Mouse (Mus musculus) large intestine, adult 2 months (tissue): ENCODE measurements at regions not wholly inside any gene's neighbourhood (a gene's known extent, or its start where the extent isn't known, plus 50 kb on each side); places are given as distances from the start of the nearest gene placed in this dataset.

Experiments used
- DNase-seq: peaks from one replicate; pipeline ENCODE4 v3.0.0-alpha.2; 2012; ENCODE audit warnings: low read depth, low spot score
- WGBS: fragments of 180-500 bp; shearing (Covaris S2); methylation state at CpG from one replicate; pipeline ENCODE4 v1.1.7; 2018; 5-methylcytosine and 5-hydroxymethylcytosine counted together

DNA sequence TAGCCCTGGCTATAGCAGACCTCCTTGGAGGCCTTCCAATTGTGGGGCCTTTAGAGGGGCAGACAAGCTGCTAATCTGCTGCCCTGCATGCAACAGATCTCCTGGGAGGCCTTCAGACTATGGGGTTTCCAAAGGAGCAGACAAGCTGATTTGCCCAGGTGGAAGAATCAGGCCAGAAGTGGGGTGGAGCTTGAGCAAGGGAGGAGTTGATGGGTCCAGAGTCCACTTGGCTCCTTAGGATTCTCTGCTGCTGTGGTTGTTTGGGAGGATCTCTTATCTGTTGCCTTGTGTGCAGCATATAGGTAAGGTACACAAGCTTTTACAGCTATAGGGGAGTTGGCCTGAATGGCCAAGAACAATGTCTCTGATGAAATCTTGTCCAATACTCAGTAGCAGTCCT is 103.7 kb upstream of the Gm4985 start:
- peak; percentile 29 for DNase-seq

DNA sequence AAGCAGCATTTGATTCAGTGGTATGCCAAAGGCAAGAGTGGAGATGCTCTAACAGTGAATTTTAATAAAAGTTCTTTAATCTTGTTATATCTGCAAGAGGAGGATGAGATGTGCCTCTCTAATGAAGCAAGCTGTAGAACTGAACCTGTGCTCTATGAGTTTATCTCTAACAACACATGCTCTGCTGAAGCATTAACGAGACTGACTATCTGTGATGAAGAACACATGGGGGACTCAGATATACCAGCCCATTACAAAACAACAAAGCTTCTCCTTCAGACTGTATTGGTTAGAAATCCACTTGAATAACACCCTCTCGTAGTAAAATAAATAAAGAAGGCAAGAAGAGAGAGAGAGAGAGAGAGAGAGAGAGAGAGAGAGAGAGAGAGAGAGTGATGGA is 53.4 kb upstream of the Gm4985 start:
- no peak for DNase-seq
- WGBS, result 66% methylated on average over 2 of the region's 2 CpGs
